Mouse (Mus musculus) bone marrow, adult 2 months (tissue): Measurements from ENCODE around the gene Ctnnd1.

ENCODE experiments used
- CTCF ChIP-seq: fragments of 200-500 bp; IDR thresholded peaks from 2 replicates; pipeline ENCODE4 v1.5.1; 2011; ENCODE audit warnings: low read length, control low read depth; ENCODE audit not compliant: control insufficient read depth, insufficient read depth
- POLR2A ChIP-seq: fragments of 200-500 bp; IDR thresholded peaks from 2 replicates; pipeline ENCODE4 v1.6.1; 2011; ENCODE audit warnings: low read depth, mild to moderate bottlenecking, control low read depth, low read length, borderline replicate concordance; ENCODE audit not compliant: control insufficient read depth

DNA sequence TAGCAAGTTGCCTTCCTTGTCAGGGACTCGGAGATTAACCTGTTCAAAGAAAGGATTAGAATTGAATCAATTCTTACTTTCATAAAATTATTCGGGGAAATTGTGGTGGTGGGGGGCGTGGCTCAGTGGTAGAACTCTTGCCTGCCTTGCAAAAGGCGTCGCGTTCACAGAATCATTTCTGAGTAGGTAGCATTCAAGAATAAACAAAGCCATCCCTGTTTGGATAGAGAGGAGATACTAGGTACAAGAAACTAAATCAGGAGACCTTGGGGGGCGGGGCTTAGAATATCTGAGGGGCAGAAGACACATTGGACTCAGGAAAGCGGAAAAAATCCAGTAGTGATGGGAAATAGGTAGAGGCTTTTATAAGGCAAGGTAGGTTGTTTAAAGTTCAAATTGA is 28.5 kb upstream of the Ctnnd1 start, which contains the start of gene Tmx2:
- TF ChIP-seq POLR2A (no peak), CTCF (no peak)
